Mouse (Mus musculus): ENCODE measurements around the gene Gdpd3.
A peak's percentile ranks its signal among the peaks of the same experiment; 100 is the strongest.

The Gdpd3 gene

GRCm38 (mm10) chr7:126807405-126807804 is 41.3 kb downstream of the Gdpd3 start:
- DNase-seq (ENCODE audit: low spot score): no peak

- DNase-seq (ENCODE audit: low spot score): peak; percentile 72
Observed at GRCm38 (mm10) chr7:126808703-126809455, 42.7 kb downstream of the Gdpd3 start.

GRCm38 (mm10) chr7:126809723-126810369 is 43.7 kb downstream of the Gdpd3 start:
- DNase-seq (ENCODE audit: low spot score): no peak

- no peak for DNase-seq (ENCODE audit: low spot score)
Observed at GRCm38 (mm10) chr7:126815726-126816222, 49.6 kb downstream of the Gdpd3 start.

- DNase-seq (ENCODE audit: low spot score): no peak
Observed at GRCm38 (mm10) chr7:126816494-126816893, 50.4 kb downstream of the Gdpd3 start.

GRCm38 (mm10) chr7:126817595-126817994 is 51.5 kb downstream of the Gdpd3 start:
- no peak for DNase-seq (ENCODE audit: low spot score)

- no peak for DNase-seq (ENCODE audit: low spot score)
Observed at GRCm38 (mm10) chr7:126818818-126819217, 52.7 kb downstream of the Gdpd3 start.

GRCm38 (mm10) chr7:126821835-126822511 is 55.8 kb downstream of the Gdpd3 start:
- peak; percentile 63 for DNase-seq (ENCODE audit: low spot score)

GRCm38 (mm10) chr7:126822741-126823140 is 56.6 kb downstream of the Gdpd3 start:
- no peak for DNase-seq (ENCODE audit: low spot score)

GRCm38 (mm10) chr7:126823202-126823711 is 57.1 kb downstream of the Gdpd3 start:
- no peak for DNase-seq (ENCODE audit: low spot score)

GRCm38 (mm10) chr7:126823940-126824339 is 57.8 kb downstream of the Gdpd3 start:
- DNase-seq (ENCODE audit: low spot score): no peak

Measured in spleen, adult 12 weeks (tissue).